Mouse (Mus musculus) CD4-positive, CD25-positive, alpha-beta regulatory T cell, adult 2 months (primary cell): ENCODE measurements around the gene Pfdn4.

Source experiments
- DNase-seq: peaks from one replicate; pipeline ENCODE4 v3.0.0-alpha.2; 2012; ENCODE audit warnings: low read depth, low spot score

Gene Pfdn4

GRCm38 (mm10) chr2:170549146-170549545, 52.9 kb downstream of the Pfdn4 start:
- DNase-seq, result no peak

- DNase-seq, result no peak
Observed at GRCm38 (mm10) chr2:170550240-170550639, 54.0 kb downstream of the Pfdn4 start.

- no peak for DNase-seq
Observed at GRCm38 (mm10) chr2:170552088-170552487, 55.9 kb downstream of the Pfdn4 start.

- DNase-seq, result no peak
Observed at GRCm38 (mm10) chr2:170563956-170564855, 68.0 kb downstream of the Pfdn4 start.

GRCm38 (mm10) chr2:170564995-170565394, 68.8 kb downstream of the Pfdn4 start:
- DNase-seq, result no peak
